Mouse (Mus musculus) midbrain, embryonic 13.5 days (tissue): Measurements from ENCODE around the gene Lrrtm3. TPM values are rescaled to one million over a fixed set of nuclear protein-coding genes. Genes with fewer than 3 reads are reported as not detected.

ENCODE experiments used
- ATAC-seq: fragments of 200-750 bp; cut with Nextera tagmentation; 2 replicates; pipeline ENCODE4 v1.8.0; 2017; ENCODE audit warnings: mild to moderate bottlenecking, moderate TSS enrichment, moderate library complexity
- H3K27ac ChIP-seq: fragments of 300-500 bp; sonication (generic); 2 replicates; pipeline ENCODE4 v1.5.1; 2015; ENCODE audit warnings: inconsistent platforms, mild to moderate bottlenecking, moderate library complexity
- H3K27me3 ChIP-seq: fragments of 300-500 bp; sonication (generic); 2 replicates; pipeline ENCODE4 v1.6.1; 2015; ENCODE audit warnings: mild to moderate bottlenecking, inconsistent platforms
- H3K36me3 ChIP-seq: fragments of 300-500 bp; sonication (generic); 2 replicates; pipeline ENCODE4 v1.6.1; 2015; ENCODE audit warnings: mild to moderate bottlenecking, inconsistent platforms
- H3K4me1 ChIP-seq: fragments of 300-500 bp; sonication (generic); replicated peaks from 2 replicates; pipeline ENCODE4 v1.6.1; 2015; ENCODE audit warnings: inconsistent platforms
- H3K4me2 ChIP-seq: fragments of 300-500 bp; sonication (generic); replicated peaks from 2 replicates; pipeline ENCODE4 v1.6.1; 2015; ENCODE audit warnings: moderate library complexity, mild to moderate bottlenecking, inconsistent platforms
- H3K4me3 ChIP-seq: fragments of 300-500 bp; sonication (generic); replicated peaks from 2 replicates; pipeline ENCODE4 v1.5.1; 2015; ENCODE audit warnings: mild to moderate bottlenecking, inconsistent platforms
- H3K9ac ChIP-seq: fragments of 300-500 bp; sonication (generic); replicated peaks from 2 replicates; pipeline ENCODE4 v1.6.1; 2015; ENCODE audit warnings: mild to moderate bottlenecking, inconsistent platforms
- H3K9me3 ChIP-seq: fragments of 300-500 bp; sonication (generic); 2 replicates; pipeline ENCODE4 v1.6.1; 2016; ENCODE audit warnings: mild to moderate bottlenecking, inconsistent platforms
- WGBS: fragments of 180-500 bp; shearing (Covaris S2); methylation state at CpG from one replicate; pipeline ENCODE4 v1.1.7; 2015; 5-methylcytosine and 5-hydroxymethylcytosine counted together
- polyA plus RNA-seq: library from polyadenylated mRNA; unstranded; fragments of >200 nt; fragmentation: Nextera tagmentation; extraction: Ambion mirVana; gene quantifications from 2 replicates; pipeline ENCODE4 v1.2.1, GENCODE M21; 2015

Lrrtm3 gene
- 16.9 and 17.3 TPM in 2 replicates for polyA plus RNA-seq

- Histone ChIP-seq H3K4me1 (peaks cover 32% of the 10 kb centered on the region), H3K9ac (peak within 1 kb of the TSS; percentile 74), H3K27me3 (peaks cover 15% of the 10 kb centered on the region), H3K4me2 (peak within 1 kb of the TSS; percentile 83), H3K9me3 (no peaks in the 10 kb centered on the region), H3K36me3 (no peaks in the 10 kb centered on the region), H3K4me3 (peak within 1 kb of the TSS; percentile 58), H3K27ac (peak within 1 kb of the TSS; percentile 30)
- under 1% methylated on average over 22 of the region's 22 CpGs for WGBS
- peak; percentile 94 for ATAC-seq
Measured at GRCm38 (mm10) chr10:64089680-64090460, at the start of gene Lrrtm3. TSS of gene Lrrtm3 (minus strand) at chr10:64090277.

GRCm38 (mm10) chr10:64135481-64135880 lies 45.4 kb upstream of the Lrrtm3 start:
- Histone ChIP-seq H3K27ac (no peak overlapping the region), H3K9ac (no peak overlapping the region), H3K4me3 (no peak overlapping the region), H3K4me2 (no peak overlapping the region), H3K36me3 (no peaks in the 10 kb centered on the region), H3K27me3 (no peaks in the 10 kb centered on the region), H3K9me3 (no peaks in the 10 kb centered on the region), H3K4me1 (no peaks in the 10 kb centered on the region)
- ATAC-seq, result no peak
- WGBS, result 21% methylated on average over 7 of the region's 7 CpGs

- H3K4me1 ChIP-seq, result no peaks in the 10 kb centered on the region
- H3K9me3 ChIP-seq, result no peaks in the 10 kb centered on the region
- H3K9ac ChIP-seq, result no peak overlapping the region
- no peak overlapping the region for H3K4me2 ChIP-seq
- no peaks in the 10 kb centered on the region for H3K36me3 ChIP-seq
- no peaks in the 10 kb centered on the region for H3K27me3 ChIP-seq
- no peak overlapping the region for H3K27ac ChIP-seq
- no peak overlapping the region for H3K4me3 ChIP-seq
- 83% methylated on average over 3 of the region's 3 CpGs for WGBS
- ATAC-seq, result no peak
Measured at GRCm38 (mm10) chr10:64133461-64133860, 43.4 kb upstream of the Lrrtm3 start.

GRCm38 (mm10) chr10:64130397-64131150 lies 40.5 kb upstream of the Lrrtm3 start:
- ATAC-seq, result peak; percentile 65; the same call in 1 of the 2 replicates
- H3K27me3 ChIP-seq, result no peaks in the 10 kb centered on the region
- 79% methylated on average over 15 of the region's 15 CpGs for WGBS
- no peak overlapping the region for H3K4me3 ChIP-seq
- H3K9ac ChIP-seq, result no peak overlapping the region
- no peak overlapping the region for H3K27ac ChIP-seq
- H3K36me3 ChIP-seq, result no peaks in the 10 kb centered on the region
- H3K4me2 ChIP-seq, result no peak overlapping the region
- no peaks in the 10 kb centered on the region for H3K4me1 ChIP-seq
- H3K9me3 ChIP-seq, result no peaks in the 10 kb centered on the region

- H3K4me2 ChIP-seq, result no peak overlapping the region
- no peak for ATAC-seq
- no peak overlapping the region for H3K4me3 ChIP-seq
- H3K4me1 ChIP-seq, result no peaks in the 10 kb centered on the region
- 82% methylated on average over 3 of the region's 3 CpGs for WGBS
- H3K9me3 ChIP-seq, result no peaks in the 10 kb centered on the region
- no peaks in the 10 kb centered on the region for H3K27me3 ChIP-seq
- no peak overlapping the region for H3K27ac ChIP-seq
- H3K9ac ChIP-seq, result no peak overlapping the region
- no peaks in the 10 kb centered on the region for H3K36me3 ChIP-seq
Measured at GRCm38 (mm10) chr10:64118833-64119232, 28.8 kb upstream of the Lrrtm3 start.

GRCm38 (mm10) chr10:64115246-64115645 lies 25.2 kb upstream of the Lrrtm3 start:
- no peaks in the 10 kb centered on the region for H3K4me1 ChIP-seq
- H3K4me2 ChIP-seq, result no peak overlapping the region
- H3K4me3 ChIP-seq, result no peak overlapping the region
- no peaks in the 10 kb centered on the region for H3K9me3 ChIP-seq
- 93% methylated on average over 11 of the region's 11 CpGs for WGBS
- H3K9ac ChIP-seq, result no peak overlapping the region
- no peak for ATAC-seq
- H3K36me3 ChIP-seq, result no peaks in the 10 kb centered on the region
- no peak overlapping the region for H3K27ac ChIP-seq
- H3K27me3 ChIP-seq, result no peaks in the 10 kb centered on the region

- no peaks in the 10 kb centered on the region for H3K4me1 ChIP-seq
- no peaks in the 10 kb centered on the region for H3K9me3 ChIP-seq
- no peaks in the 10 kb centered on the region for H3K36me3 ChIP-seq
- H3K27me3 ChIP-seq, result no peaks in the 10 kb centered on the region
- no peak for ATAC-seq
- H3K4me2 ChIP-seq, result no peak overlapping the region
- 92% methylated on average over 1 of the region's 1 CpGs for WGBS
- H3K9ac ChIP-seq, result no peak overlapping the region
- H3K27ac ChIP-seq, result no peak overlapping the region
- no peak overlapping the region for H3K4me3 ChIP-seq
Measured at GRCm38 (mm10) chr10:64096532-64096931, 6.5 kb upstream of the Lrrtm3 start.

GRCm38 (mm10) chr10:64088774-64089460 lies 1.2 kb downstream of the Lrrtm3 start:
- ATAC-seq, result no peak
- H3K9ac ChIP-seq, result peak overlapping the region; percentile 74
- no peaks in the 10 kb centered on the region for H3K9me3 ChIP-seq

GRCm38 (mm10) chr10:64087936-64088773 lies 1.9 kb downstream of the Lrrtm3 start:
- Histone ChIP-seq H3K27me3 (peaks cover 15% of the 10 kb centered on the region), H3K9me3 (no peaks in the 10 kb centered on the region), H3K27ac (peak overlapping the region; percentile 53; the same call in 1 of the 2 replicates), H3K36me3 (no peaks in the 10 kb centered on the region), H3K9ac (peak overlapping the region; percentile 74), H3K4me1 (peaks cover 41% of the 10 kb centered on the region), H3K4me3 (peak overlapping the region; percentile 58), H3K4me2 (peak overlapping the region; percentile 83)
- ATAC-seq, result peak; percentile 13
- WGBS, result 3% methylated on average over 26 of the region's 26 CpGs

More at GRCm38 (mm10) chr10:64088774-64089460, 1.2 kb downstream of the Lrrtm3 start:
- Histone ChIP-seq H3K27ac (no peak overlapping the region), H3K4me1 (peaks cover 36% of the 10 kb centered on the region), H3K4me2 (peak overlapping the region; percentile 83), H3K36me3 (no peaks in the 10 kb centered on the region), H3K27me3 (peaks cover 15% of the 10 kb centered on the region), H3K4me3 (peak overlapping the region; percentile 58)
- WGBS, result 16% methylated on average over 19 of the region's 19 CpGs

- 1% methylated on average over 12 of the region's 12 CpGs for WGBS
- H3K9me3 ChIP-seq, result no peaks in the 10 kb centered on the region
- H3K27me3 ChIP-seq, result peaks cover 15% of the 10 kb centered on the region
- peaks cover 41% of the 10 kb centered on the region for H3K4me1 ChIP-seq
- peak overlapping the region; percentile 74 for H3K9ac ChIP-seq
- H3K4me2 ChIP-seq, result peak overlapping the region; percentile 83
- ATAC-seq, result peak; percentile 32; the same call in 1 of the 2 replicates
- H3K27ac ChIP-seq, result peak overlapping the region; percentile 53; the same call in 1 of the 2 replicates
- peak overlapping the region; percentile 58 for H3K4me3 ChIP-seq
- H3K36me3 ChIP-seq, result no peaks in the 10 kb centered on the region
Measured at GRCm38 (mm10) chr10:64087521-64087920, 2.6 kb downstream of the Lrrtm3 start.
